Mouse (Mus musculus): Measurements from ENCODE around the gene Ptbp2. TPM values are rescaled to one million over a fixed set of nuclear protein-coding genes. Genes with fewer than 3 reads are reported as not detected.

Ptbp2 gene
- polyA plus RNA-seq (2012; rRNA removed): 241 and 264 TPM in 2 replicates

DNA sequence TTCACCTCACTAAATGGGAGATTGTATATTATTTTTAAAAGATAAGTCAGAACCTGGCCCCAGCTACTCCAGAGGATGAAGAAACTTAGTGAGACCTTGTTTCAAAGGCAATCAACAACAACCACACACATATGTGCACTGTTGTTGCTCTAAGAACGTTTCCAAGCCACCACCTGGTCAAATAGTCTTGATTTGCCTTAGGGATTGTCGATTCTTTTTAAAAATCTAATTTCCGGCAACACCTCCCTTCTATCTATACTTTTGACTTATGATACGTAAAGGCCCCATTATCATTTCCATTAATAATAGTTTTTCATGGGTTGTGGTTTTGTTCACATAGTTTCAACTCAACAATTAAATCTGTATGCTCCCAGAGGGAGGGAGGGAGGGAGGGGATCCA is at the start of gene Ptbp2:
Ptbp2 (minus strand) TSS at position 101 of the 400 bp plus-strand sequence.
- DNase-seq (ENCODE audit: low read depth): no peak
- TF ChIP-seq CTCF (IDR thresholded peaks at IDR 0.05; ENCODE audit: borderline replicate concordance, extremely low read depth, insufficient read depth, insufficient read length) (no peak), POLR2A (IDR thresholded peaks at IDR 0.05; ENCODE audit: borderline replicate concordance, extremely low read depth, insufficient read depth, insufficient read length, poor library complexity, severe bottlenecking) (no peak)

DNA sequence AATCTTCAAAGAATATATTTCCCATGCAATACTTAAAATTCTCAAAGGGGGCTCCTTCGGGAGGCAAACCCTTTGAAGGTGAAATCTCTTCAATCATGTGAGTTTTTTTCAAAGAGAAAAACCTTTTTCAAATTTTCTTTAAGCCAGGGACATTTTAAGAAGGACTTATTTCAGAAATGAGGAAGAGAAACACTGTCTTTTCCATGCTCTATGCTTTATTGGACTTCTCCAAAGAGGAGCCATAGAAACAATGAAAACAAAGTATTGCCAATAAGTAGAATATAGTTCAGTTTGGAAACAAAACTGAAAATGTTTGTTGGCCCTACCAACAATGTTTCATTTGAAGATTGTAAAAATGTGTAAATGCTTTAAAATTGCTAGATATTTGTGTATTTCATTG is 30.4 kb upstream of the Ptbp2 start:
- no peak for TF ChIP-seq CTCF (IDR thresholded peaks at IDR 0.05; ENCODE audit: borderline replicate concordance, extremely low read depth, insufficient read depth, insufficient read length)
- TF ChIP-seq POLR2A (IDR thresholded peaks at IDR 0.05; ENCODE audit: borderline replicate concordance, extremely low read depth, insufficient read depth, insufficient read length, poor library complexity, severe bottlenecking): no peak
- no peak for DNase-seq (ENCODE audit: low read depth)

DNA sequence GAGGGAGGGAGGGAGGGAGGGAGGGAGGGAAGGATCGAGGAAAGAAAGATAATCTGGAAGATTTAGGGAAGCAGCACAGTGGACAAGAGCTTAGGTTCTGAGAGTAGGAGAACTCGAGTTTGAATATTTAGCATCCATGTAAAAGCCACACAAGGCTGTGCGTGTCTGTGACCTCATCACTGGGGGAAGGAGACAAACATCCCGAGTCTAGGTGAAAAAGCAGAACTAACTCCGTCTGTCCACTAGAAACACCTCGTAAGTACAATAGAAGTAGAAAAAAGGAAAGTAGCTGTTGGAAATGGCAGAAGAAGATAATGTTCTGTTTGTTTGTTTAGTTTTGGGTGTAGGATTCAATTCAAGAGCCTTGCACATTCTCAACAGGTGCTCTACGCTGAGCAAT is 21.9 kb upstream of the Ptbp2 start:
- no peak for TF ChIP-seq CTCF (IDR thresholded peaks at IDR 0.05; ENCODE audit: borderline replicate concordance, extremely low read depth, insufficient read depth, insufficient read length)
- no peak for TF ChIP-seq POLR2A (IDR thresholded peaks at IDR 0.05; ENCODE audit: borderline replicate concordance, extremely low read depth, insufficient read depth, insufficient read length, poor library complexity, severe bottlenecking)
- no peak for DNase-seq (ENCODE audit: low read depth)

DNA sequence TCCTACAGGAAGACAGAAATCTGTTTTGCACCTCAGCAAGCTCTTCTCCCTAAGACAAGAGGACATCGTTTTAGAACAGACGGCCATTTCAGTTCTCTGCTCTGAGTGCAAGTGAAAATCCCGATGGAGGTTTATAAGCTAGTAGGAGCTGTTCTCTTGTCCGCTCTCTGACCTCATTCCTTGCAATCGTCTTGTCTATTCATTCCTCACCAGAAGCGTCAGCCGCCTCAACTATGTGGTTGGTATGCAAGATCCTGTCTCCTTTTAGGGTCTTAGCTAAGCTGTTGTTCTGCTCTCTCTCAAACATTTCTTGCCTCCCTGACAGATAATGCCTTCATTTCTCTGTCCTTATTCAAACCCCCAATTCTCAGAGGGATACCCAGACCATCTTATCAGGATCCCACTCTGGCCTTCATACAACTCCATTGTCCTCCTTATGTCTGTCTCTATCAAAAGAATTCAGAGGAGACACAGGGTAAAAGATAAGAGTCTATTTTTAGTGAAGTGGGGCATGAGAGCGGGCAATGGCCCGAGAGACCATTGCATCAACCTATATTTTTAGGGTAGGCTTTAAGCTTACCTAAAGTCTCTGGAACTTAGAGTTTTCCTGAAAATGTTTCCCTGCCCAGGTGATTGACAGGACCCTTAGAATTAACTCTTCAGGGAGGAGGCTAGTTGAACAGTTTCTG is 10.6 kb upstream of the Ptbp2 start:
- DNase-seq (ENCODE audit: low read depth): no peak
- no peak for TF ChIP-seq POLR2A (IDR thresholded peaks at IDR 0.05; ENCODE audit: borderline replicate concordance, extremely low read depth, insufficient read depth, insufficient read length, poor library complexity, severe bottlenecking)
- no peak for TF ChIP-seq CTCF (IDR thresholded peaks at IDR 0.05; ENCODE audit: borderline replicate concordance, extremely low read depth, insufficient read depth, insufficient read length)

DNA sequence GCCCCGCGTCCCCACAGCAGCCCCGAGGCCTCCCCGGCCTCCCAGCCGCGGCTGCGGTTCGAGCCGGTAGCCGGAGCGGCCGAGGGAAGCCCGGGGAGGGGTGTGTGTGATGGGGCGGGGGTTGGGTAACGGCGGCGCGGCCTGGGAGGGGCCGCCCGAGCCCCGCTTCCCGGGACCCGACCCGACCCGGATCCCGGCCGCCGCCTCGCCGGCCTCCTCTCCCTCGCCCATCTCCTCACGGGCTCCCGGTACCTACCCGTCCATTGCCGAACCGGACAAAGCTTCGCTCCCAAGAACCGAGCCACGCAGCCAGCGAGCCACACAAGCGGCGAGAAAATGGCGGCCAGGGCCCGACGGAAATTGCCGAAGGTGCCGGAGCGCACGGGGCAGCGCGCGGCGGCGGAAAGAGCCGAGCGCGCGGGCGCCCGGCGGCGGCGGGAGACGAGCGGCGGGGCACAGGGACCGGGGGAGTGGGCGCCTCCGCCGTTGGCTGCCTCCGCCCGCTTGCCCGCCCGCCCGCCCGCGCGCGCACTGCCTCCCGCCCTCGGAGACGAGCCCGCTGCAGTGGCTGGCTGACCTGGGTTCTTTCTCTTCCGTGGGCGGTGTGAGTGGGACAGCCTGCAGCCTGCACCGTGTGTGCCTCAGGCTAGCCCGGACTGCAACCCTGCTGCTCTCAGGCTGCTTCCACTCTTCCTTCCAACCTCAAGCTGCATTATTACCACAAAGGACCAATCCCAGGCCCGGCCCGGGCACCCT is 1.1 kb downstream of the Ptbp2 start:
- DNase-seq (ENCODE audit: low read depth): peak; percentile 94
- TF ChIP-seq CTCF (IDR thresholded peaks at IDR 0.05; ENCODE audit: borderline replicate concordance, extremely low read depth, insufficient read depth, insufficient read length): no peak
- peak; percentile 40; the same call in 1 of the 2 replicates for TF ChIP-seq POLR2A (IDR thresholded peaks at IDR 0.05; ENCODE audit: borderline replicate concordance, extremely low read depth, insufficient read depth, insufficient read length, poor library complexity, severe bottlenecking)

DNA sequence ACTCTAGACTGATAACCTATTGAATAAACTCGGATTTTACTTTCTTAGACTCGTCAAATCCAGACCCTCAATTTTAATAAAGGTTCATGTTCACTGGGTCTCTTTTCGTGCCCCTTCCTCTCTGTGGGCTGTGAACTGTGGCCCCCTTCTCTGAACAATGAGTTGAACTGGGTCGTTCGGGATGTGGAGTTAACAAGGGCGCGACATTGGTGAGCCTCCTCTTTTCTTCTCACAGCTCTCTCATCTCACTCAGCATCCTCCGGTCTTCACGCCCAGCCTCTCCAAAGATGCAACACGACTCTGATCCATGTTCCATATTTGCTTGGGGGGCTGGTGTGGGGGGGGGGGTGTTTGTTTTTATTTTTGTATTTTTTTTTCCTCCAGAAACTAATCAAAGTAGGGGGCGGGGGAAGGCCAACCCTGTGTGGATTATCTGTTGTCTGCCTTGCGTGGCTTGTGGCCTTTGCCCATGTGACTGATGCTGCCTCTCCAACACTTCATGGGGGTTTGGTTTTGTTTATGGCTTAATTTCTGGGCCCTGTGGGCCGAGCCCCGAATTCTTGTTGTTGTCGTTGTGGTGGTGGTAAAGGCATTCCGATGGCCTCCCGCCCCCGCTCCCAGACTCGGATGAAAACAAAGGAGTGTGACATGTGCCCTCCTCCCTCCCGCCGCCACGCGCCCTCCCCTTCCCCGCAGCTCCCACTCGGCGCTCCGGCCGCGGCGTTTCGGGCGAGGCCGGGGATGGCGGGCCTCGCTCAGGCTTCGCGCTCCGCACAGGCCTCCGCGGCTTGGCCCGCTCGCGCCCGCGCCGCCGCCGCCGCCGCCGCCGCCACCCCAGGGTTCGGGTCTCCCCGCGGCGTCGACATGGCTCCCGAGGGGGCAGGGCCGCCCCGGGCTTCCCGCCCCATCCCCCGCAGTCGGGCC is 2.0 kb downstream of the Ptbp2 start:
- TF ChIP-seq CTCF (IDR thresholded peaks at IDR 0.05; ENCODE audit: borderline replicate concordance, extremely low read depth, insufficient read depth, insufficient read length) (no peak), POLR2A (IDR thresholded peaks at IDR 0.05; ENCODE audit: borderline replicate concordance, extremely low read depth, insufficient read depth, insufficient read length, poor library complexity, severe bottlenecking) (0 out of 2 replicates have a peak, but pooled peaks have one; percentile 8)
- DNase-seq (ENCODE audit: low read depth): peak; percentile 81

DNA sequence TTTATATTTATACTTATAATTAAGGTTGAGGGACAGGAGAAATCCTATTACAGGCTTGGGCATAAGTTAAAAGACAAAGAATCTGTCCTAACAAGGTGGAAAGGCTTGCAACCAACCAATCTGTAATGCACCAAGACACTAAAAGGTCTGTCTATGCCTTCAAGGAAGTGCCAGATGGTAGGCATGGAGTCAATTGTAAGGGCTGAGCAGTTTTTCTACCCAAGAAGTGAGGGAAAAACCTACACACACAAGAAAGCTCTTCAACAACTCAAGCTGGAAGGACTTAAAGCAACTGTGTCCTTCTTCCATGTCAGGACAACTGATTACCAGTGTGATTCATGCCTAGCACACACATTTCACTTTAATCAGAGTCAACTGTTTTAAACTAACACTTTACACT is 3.4 kb downstream of the Ptbp2 start:
- TF ChIP-seq CTCF (IDR thresholded peaks at IDR 0.05; ENCODE audit: borderline replicate concordance, extremely low read depth, insufficient read depth, insufficient read length) (no peak), POLR2A (IDR thresholded peaks at IDR 0.05; ENCODE audit: borderline replicate concordance, extremely low read depth, insufficient read depth, insufficient read length, poor library complexity, severe bottlenecking) (no peak)
- peak; percentile 58 for DNase-seq (ENCODE audit: low read depth)

DNA sequence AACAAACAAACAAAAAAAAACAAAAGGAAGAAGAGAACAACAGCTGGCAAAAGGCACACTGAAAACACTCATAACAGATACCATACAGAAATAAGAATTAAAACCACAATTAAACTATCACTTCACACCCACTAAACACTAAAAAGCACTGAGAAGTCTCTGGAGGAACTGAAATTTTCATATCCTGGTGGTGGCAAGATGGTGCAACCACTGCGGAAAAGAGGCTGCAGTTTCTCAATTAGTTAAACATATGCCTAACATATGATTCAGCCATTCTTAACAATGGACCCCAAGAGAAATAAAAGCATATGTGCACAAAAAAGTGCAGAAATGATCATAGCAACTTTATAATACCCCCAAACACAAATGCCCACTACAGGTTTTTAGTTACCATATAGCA is 5.0 kb downstream of the Ptbp2 start:
- no peak for DNase-seq (ENCODE audit: low read depth)
- TF ChIP-seq CTCF (IDR thresholded peaks at IDR 0.05; ENCODE audit: borderline replicate concordance, extremely low read depth, insufficient read depth, insufficient read length) (no peak), POLR2A (IDR thresholded peaks at IDR 0.05; ENCODE audit: borderline replicate concordance, extremely low read depth, insufficient read depth, insufficient read length, poor library complexity, severe bottlenecking) (no peak)

DNA sequence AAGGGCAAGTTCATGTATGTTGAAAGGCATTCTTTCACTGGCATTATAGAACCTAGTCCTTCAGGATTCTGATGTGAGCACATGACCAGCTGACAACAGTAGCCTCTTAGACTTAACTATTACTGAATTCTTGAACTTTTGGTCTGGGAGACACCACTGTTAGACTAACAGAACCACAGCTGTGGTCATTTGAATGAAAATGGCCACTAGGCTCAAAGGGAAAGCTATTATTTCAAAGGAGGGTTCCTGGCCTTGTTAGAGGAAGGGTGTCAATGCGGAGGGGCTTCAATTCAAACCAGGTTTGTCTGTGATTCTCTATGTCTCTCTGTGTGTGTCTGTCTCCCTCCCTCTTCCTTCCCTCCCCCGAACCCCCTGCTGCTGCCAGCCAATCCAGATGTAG is 5.8 kb downstream of the Ptbp2 start:
- TF ChIP-seq CTCF (IDR thresholded peaks at IDR 0.05; ENCODE audit: borderline replicate concordance, extremely low read depth, insufficient read depth, insufficient read length) (no peak), POLR2A (IDR thresholded peaks at IDR 0.05; ENCODE audit: borderline replicate concordance, extremely low read depth, insufficient read depth, insufficient read length, poor library complexity, severe bottlenecking) (no peak)
- no peak for DNase-seq (ENCODE audit: low read depth)

DNA sequence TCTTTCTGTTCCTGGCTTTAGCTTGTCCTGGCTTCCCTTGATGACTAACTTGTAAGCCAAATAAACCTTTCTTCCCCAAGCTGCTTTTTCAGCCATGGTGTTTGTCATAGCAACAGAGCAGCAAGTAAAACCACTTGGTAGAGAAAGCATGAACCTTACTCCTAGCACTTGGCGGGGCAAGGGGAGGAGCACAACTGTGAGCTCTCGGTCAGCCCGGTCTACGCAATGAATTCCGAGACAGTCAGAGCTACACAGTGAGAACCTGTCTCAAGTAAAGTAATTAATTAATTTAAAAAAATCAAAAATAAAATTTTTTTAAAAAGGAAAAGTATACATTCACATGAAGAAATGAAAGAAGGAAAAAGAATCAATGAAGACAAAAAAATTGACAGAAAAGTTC is 8.1 kb downstream of the Ptbp2 start:
- TF ChIP-seq CTCF (IDR thresholded peaks at IDR 0.05; ENCODE audit: borderline replicate concordance, extremely low read depth, insufficient read depth, insufficient read length) (no peak), POLR2A (IDR thresholded peaks at IDR 0.05; ENCODE audit: borderline replicate concordance, extremely low read depth, insufficient read depth, insufficient read length, poor library complexity, severe bottlenecking) (no peak)
- no peak for DNase-seq (ENCODE audit: low read depth)

DNA sequence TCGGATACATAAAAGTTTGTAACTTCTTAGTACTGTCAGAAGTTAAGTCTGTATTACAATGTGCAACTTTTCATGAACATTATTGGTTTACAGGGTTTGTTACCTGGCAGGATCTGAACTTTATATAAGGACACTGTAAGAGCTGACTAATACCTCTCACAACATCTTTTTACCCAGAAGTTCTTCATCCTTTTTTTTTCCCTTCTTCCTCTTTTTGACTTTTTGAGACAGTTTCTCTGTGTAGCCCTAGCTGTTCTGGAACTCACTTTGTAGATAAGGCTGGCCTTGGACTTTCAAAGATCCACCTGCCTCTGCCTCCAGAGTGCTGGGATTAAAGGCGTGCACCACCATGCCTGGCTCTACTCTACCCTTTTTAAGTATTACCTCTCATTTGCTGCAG is 11.5 kb downstream of the Ptbp2 start:
- no peak for DNase-seq (ENCODE audit: low read depth)
- no peak for TF ChIP-seq CTCF (IDR thresholded peaks at IDR 0.05; ENCODE audit: borderline replicate concordance, extremely low read depth, insufficient read depth, insufficient read length)
